Mouse (Mus musculus) ZHBTc4 (cell line): Measurements from ENCODE around the gene Podn.

Source experiments
- DNase-seq: peaks from one replicate; pipeline ENCODE4 v3.0.0-alpha.2; 2011; ENCODE audit warnings: low read depth, low spot score

The Podn gene

DNA sequence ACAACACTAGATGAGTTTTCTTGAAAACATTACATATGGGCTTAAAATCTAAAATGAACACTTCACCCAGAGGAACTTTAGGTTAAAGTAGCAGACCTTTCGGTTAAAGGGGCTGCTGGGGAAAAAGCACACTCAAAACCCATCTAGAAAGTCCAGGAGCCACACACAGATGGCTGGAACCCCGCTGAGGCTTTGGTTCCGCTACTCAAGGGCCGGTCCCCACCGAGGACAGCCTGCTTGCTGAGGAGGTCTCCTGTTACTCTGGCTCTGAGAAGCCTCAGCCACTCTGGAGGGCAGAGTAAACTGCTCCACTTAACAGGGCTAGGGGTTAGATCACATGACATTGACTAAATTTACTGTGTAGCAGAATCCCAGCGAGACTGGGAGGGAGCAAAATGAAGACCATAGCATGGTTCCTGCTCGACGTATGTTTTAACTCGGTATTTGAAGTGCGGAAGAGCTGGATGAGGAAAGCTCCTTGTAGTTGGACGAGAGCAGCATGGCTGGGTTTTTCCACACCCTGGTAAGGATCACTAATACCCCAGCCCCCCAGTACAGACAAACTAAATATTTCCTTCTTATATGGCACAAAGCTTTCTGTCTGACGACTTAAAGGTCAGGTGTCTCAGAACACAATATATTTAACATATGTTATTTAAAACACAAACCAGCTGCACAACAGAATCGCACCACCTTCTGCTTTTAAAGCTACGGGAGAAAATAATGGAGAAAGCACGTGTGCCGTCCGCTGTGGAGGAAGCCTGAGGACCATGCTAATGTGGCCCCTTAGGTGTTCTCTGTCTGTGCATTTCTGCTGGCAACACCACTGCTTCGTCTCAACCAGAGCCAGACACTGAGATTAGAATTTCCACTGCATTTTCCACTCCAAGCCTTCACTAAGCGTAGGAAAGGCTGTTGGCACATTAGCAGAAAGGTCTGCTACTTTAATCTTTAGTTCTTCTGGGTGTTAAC lies 50.8 kb downstream of the Podn start:
- DNase-seq, result no peak

DNA sequence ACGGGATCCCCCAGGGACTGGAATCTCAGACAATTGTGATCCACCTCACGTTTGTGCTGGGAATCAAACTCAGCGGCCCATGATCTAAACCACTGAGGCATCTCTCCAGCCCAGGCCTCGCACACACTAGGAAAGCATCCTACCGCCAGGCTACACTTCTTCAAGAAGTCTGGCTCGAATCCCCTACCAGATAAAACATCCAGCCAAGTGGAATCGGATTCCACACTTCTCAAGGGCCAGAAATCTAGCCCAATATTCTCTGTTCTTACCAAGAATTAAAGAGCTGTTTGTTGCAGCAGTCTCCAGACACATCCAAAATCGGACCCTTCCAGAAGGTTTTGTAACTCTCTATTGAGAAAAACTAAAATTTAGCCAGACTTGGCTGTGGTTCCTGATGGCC lies 59.2 kb downstream of the Podn start:
- no peak for DNase-seq

DNA sequence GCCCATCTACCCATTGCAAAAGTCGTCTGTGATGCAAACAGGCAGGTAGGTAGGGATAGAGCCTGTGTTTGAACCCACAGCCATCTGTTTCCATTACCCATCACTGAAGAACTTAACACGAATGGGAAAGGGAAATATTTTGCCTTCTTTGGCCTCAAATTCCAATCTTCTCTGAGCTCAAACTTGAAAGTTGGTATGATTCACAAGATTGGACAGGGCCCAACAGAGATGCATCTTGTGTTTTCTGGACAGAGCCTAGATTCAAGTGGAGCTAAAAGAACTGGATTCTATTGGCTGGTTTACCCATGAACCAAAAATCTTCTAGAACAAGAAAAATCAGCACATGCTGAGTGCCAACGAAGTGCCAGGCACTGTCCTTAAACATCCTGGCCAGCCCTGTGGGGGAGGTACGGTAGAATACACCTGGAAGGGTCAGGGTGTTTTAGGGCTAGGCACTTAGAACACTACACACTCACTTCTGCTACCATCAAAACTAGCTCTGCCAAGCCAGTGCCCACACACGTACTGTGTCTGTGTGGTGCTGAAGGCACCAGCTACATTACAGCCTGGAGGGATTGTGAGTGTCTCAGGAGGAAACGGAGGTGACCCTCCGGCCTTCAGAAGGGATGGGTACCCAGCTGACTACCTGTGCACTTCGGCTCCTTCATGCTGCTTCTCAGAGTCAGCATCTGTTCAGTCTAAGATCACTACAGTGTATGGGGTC lies 63.0 kb downstream of the Podn start:
- no peak for DNase-seq

DNA sequence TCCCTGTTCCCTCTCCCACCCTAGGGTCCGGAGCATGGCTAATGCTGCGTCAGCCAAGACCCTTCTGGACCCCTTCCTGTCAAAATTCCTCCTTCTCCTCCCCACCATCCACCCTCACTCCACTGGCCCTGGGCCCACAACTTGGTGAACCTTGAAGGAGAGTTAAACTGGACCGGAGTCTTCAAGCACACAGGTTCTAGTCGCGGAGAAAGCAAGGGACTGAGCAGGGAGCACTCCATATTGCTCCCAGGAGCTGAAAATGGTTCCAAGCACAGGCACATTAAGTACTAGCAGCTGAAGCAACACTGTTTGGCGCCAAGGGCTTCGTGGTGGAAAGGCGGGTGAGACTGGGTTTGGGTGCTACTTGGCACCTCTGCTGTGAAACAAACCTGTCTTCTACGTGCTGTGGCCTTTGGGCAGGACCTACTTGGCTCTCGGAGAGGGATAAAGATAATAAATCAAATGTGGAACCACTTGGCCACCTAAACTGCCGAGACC lies 63.8 kb downstream of the Podn start:
- peak; percentile 45 for DNase-seq

DNA sequence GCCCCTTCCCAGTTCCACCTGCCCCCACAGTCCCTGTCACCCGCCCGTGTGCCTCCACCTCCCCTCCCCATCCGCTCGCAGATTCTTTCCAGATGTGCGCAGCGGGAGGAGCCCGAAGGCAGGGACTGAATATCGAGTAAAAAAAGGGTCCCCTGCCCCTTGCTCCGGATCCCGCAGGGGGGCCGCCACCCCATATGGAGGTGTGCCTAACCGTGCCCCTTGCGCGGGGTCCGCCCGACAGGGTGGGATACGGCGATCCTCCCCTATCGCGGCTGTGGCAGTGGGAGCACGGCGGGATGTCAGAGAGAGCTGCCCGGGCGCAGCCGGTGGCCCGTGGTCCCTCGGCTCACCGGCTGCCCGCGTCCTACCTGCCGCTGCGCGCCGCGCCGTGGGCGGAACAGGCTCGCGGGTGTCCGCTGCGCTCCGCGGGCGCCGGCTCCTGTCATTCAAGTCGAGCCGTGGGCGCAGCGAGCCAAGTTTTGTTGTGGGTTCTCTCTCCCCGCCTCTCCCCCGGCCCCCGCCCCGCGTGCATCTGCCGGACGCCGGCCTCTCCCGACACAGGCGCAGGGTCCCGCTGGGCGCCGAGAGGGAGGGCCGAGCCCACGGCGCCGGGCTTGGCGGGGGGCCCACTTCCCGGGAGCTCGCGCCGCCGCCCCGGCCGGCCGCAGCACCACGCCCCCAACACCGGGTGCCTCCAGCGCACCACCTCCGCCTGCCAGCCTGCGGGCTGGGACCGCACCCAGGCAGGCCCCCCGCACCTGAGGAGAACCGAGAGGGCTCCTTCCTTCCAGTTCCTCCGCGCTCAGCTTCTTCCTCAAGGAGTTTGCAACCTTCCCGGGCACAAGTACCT lies 64.5 kb downstream of the Podn start:
- peak; percentile 48 for DNase-seq

DNA sequence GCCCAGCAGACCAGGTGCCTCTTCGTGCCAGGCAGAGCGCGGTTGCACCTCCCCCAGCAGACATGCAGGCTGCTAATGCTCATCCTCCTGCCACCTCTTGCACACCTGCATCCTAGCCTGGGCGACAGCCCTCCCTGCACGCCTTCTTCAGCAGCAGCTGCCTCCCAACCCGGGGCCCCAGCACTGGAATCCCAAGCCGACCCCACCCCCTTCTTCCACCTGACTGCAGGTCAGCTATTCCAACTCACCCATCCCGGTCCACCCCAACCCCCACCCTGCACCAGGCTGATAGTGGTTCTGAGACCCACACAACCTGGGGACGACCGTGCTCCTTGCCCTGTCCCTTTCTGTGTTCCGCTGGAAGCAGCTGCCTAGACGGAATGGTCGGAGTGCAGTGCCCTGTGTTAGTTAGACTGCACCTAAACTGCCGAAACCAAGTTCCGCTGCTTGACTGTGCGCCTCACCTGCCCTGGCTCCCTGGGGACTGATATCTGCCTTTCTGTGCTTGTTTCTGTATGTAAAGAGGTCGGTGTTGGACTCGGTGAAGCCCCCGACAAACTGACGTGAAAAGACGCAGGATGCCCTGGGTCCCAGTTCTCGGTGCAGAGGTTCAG lies 65.2 kb downstream of the Podn start:
- DNase-seq, result peak; percentile 59

DNA sequence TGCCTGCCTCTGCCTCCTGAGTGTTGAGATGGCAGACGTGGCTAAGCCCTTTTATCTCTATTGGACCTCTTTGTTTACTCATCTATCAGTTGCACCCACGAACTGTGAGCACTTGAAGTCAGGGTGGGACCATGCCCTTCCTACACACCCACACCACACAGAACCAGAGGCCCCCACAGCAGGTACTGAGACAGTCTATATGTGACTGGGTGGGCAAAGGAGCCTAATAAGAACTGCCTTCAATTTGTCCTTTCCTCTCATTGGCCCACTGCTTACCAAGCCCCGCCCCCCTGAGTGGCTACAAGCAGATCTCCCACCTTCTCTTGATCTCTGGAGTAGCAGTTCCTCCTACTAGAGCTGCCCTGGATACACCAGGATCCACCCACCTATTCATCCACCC lies 70.1 kb downstream of the Podn start:
- DNase-seq, result peak; percentile 45

DNA sequence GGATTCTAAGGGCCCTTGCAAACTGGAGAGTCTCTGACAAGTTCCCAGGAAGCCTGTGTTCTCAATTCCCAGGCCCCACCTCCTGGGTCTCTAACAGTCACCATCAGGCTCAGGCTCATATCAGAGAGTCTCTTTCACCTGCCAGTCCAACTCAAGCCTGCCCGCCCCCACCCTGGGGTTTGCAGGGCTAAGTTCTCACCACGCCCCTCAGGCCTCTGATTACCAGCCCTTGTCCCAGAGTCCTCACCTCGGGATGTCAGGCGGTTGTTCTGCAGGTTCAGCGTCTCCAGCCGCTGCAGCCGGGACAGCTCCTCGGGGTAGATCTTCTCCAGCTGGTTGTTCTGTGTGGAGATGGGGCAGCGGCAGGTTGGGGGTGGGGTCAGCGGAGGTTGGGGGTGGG lies 71.0 kb downstream of the Podn start:
- DNase-seq, result peak; percentile 80

DNA sequence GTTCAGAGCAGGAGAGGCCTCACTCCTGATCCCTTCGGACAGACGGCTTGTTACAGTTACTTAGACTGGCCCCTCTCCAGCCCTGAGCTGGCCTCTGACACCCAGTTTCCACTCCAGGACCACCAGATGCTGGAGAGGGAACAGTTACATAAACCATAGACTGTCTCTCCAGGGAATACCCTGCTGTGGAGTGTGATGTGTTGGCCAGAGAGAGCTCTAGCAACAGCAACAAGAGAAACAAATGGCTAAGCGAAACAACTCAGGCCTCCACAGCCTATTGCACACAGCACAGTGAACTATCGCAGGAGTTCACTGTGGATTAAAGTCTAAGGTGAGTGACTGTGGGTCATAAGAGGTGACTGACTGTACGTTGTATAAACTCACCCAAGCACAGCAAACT lies 71.6 kb downstream of the Podn start:
- no peak for DNase-seq

DNA sequence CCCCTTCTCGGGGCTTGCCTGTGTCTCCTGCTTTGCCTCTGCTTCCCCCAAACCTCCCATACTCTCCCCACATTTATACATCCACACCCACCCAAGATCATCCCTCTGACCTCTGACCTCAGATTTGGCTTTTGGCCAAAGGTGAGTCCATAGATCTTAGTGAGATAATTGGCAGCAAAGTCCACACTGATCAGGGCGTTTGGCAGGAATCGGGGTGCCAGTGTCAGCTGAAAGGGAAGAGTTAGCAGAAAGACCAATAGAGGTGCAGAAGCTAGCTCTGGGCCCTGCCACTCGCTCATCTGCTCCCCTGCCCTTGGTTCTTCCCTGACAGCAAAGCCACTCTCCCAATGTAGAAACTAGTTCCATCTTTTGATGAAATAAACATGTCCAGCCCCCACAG lies 73.1 kb downstream of the Podn start:
- no peak for DNase-seq

DNA sequence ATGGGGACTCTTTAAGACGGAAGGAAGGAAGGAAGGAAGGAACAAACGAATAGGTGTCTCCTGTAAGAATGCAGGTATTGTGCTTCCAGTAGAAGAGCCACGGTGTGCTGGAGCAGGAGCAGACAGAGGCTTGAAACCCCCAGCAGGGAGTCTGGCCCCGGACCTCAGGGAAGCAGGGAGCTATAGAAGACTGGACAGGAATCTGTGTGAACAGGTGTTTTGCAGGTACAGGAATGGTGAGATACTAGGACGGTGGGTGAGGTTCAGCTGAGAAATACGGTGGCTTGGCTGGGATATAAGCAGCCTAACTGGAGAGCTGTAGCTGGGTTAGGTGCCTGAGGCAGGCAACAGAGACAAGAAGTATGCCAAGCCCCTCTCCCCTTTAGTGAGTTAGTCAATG lies 76.1 kb downstream of the Podn start:
- no peak for DNase-seq

DNA sequence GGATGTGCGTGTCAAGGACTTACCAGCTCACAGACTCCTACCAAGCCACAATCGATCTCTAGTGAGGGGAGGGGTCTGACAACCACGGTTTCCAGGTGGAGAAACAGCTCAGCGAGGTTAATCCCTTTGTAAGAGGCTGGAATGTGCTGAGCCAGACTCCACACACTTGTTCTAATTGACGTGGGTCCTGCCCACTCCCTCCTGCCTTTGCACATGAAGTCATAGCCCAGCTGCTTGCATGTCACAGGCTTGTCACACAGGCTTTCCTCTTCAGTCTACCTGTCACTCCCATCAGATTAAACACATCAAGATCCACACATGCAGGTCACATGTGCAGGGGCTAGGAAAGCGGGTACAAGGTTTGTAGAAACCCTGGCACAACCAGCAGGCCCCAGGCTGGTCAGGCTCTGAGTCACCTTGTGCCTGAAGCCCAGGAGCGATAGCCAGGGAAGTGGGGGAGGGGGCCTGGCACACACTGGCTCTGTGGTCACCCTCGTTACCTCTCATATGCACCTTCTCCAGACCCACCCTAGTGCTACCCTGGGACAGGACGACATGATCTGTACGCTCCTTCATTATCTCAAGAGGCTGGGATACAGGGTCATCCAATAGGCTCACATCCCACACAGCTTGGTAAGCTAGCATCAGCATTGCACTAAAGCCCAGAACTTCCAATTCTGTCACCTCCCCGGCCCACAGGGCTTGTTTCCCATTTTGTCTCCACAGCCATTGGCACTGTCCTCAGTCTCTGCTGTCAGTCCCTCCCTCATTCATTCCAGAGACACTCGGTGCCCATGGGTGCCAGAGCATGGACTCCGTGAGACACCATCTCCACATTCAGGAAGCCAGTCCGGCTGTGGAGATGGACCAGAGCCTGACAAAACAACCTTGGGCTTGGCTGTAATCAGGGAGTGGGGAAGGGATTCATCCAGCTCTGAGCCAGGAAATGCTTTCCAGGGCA lies 77.0 kb downstream of the Podn start:
- peak; percentile 29 for DNase-seq

DNA sequence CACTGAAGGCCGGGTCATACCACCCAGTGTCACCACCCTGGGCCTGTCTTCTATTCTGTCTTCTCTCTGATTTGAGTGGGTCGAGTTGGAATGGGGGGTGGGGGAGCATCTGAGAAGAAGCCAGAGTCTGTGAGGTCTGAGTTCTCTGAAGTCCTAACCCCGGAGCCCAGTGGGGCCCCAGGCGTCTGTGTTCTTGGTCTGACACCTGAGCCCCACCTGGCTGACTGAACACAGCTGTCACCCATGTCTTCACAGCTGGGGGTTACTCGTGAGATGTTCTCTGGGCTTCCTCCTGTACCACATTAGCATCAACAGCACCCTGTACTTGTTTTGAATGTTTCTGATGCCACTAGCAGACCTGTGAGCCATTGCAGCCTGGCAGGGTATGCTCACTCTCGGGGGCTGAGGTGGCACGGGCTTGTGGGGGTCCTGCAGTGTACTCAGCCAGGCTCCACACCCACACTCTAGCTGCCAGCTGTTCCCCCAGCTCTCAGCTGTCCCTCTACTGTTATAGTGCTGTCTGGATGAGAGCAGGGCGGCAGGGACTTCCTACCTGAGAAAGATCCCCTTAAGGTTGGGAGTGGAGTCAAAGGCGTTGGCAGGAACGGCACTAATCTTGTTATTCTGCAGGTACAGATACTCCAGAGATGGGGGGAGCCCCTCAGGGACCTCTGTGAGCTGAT lies 77.9 kb downstream of the Podn start:
- DNase-seq, result no peak

DNA sequence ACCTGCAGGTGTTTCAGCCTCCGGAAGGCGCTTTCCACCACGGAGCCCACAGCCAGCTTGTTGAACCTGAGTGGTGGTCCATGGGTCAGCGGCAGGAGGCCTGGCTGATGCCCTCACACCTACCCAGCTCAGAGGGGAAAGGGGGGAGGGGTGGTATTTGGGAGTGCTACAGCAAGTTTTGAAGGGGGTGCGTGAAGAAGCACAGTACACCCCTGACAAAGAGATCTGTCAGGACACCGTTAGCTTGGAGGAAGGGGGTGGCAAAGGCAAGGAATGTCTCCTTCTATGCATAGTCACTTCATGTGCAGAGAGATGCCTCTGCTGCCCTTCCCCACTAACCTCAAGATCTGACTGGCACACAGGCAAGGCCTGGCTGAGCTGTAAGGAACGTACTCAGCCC lies 78.4 kb downstream of the Podn start:
- no peak for DNase-seq

DNA sequence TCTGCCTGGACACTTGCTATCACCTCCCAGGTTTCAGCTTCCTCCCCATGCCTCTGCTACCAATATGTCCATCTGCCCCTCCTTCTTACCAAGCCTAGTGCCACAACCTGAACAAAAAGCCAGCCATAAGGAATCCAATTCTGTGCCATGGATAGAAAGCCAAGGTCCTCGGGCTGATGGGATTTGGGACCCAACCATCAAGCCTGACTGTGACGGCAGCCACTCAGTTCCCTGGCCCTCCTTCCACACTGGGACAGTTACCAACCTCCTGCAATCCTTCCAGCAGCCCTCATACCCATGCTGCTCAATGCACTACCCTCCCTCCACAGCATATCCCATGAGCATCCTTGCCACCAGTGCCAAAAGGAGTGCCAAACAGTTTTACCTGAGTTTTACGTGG lies 79.9 kb downstream of the Podn start:
- no peak for DNase-seq

DNA sequence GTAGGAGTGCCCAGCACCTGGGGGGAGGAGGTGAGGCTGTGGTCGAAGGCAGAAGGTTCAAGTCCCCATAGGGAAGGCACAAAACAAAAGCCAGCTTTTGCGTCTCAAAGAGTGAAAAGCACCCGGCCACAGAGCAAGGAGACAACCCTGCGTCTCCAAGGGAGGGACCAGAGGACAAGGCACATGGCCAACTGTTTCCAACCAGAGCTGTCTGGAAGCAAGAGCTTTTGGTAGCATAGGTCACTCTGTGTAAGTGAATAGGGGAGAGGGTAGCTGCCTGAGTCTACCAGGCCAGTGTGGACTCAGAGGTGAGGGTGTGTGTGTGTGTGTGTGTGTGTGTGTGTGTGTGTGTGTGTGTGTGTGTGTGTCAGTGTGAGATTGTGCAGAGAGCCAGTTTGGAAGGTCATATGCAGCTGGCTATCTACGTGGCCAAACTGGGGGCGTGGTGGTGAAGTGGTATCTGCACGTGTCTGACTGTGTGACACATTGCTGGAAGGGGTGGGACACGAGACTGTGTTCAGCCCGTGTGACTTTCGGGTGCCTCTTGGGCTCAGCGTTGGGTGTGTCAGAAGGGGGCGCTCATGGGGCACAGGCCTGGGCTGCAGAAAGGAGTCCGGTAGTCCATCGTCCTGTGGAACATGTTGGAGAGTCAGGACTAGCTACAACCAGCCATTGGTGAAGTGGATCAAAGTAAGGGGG lies 81.0 kb downstream of the Podn start:
- peak; percentile 51 for DNase-seq

DNA sequence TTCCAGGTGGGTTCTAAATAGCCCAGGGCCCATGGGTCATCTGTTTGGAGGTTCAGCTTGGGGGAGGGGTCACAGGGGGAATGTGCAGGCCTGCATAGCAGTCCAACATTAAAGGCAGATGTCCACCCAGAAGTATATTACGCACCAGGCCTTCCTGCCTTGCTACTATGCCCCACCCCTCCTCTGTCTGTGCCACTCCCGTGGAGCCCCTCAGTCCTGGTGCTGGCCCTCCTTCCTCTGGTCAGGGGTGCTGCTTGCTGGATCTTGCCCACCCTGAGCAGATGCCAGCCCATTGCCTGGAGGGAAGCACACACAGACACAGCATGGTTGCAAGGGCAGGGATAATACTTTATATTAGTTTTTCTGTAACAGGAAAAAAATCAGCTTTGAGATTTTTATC lies 81.8 kb downstream of the Podn start:
- DNase-seq, result no peak

DNA sequence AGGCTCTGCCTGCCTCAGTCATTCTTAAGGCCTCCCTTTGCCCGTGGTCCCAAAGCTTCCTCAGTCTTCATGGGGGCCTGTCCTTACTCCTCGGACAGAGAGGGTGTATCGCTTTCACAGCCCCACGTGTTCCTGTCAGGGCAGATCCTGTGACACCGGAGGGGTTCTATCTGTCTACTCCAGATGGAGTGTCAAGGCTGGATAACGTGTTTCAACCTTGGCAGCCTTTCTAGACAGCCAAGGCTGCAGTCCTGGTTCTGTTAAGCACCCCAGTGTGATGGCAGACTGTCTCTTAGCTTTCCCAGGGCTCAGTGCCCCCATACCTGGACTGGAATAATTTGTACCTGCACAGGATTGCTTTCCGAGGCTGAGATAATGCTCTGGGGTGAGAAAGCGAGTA lies 87.7 kb downstream of the Podn start:
- DNase-seq, result no peak

DNA sequence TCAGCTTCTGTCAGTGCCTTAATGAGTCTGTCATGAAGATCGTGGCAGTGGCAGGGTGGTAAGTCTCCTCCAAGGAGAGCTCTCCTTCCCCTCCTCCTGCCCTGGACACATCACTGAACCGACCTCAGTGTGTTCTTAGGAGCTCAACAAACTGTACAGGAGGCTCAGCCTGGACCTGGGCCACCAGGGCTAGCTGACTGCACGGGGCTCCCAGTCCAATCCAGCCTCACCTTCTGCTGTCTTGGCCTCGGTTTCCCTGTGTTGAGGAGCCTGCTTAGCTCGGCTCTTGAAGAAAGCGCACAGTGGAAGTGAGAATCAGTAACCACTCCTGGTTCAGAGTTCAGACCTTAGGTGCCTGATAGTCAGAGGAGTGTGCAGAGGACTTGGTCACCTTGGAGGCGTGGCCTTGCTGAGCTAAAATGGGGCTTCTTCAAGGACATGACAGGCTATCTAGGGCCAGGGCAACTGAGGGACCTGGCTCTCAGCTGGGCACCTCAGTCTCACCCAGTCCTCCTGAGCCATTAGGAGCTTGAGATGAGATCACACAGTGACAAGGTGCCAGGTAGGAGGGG lies 88.6 kb downstream of the Podn start:
- DNase-seq, result no peak
